Mouse (Mus musculus): ENCODE measurements at regions not wholly inside any gene's neighbourhood (a gene's known extent, or its start where the extent isn't known, plus 50 kb on each side); places are given as distances from the start of the nearest gene placed in this dataset.
A peak's percentile ranks its signal among the peaks of the same experiment; 100 is the strongest.

DNA sequence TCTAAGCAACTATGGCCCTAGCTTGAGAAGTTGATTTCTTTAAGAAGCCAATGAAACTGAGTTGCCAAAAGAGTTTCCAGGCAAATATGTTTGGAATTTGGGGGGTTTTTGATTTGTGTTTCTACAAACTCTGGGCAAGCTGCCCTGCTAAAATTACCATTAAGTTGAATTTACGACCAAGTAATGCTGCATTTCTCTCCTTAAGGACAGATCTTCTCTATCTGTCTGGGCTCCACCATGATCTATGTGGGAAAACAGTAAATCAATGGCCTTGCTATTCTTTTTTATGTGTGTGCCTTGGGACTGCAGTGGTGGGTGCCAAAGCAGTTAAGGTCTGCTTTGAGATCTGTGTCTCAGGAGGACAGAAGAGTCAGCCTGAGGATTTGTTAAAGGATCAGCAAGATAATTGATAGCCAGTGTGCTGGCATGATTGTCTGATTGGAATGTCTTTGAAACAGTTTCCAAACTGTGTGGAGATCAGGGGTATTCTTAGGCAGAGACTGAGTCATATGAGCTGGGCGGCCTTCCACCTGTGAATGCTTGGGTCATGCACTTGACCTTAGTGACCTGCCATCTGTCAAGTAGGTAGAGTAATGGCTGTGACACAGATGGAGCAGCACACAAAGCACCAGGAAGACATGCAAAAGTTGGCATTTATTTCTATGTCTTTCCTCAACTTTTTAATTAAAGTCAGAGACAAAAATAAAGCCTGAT, 91.1 kb upstream of the Pmch start:
- H3K9me3 ChIP-seq, result no peaks in the 10 kb centered on the region
- ATAC-seq (ENCODE audit: insufficient read depth, low FRiP score, low read depth), result no peak
- H3K4me1 ChIP-seq, result no peaks in the 10 kb centered on the region
- H3K9ac ChIP-seq, result no peak overlapping the region
- no peaks in the 10 kb centered on the region for H3K27me3 ChIP-seq (replicated peaks)
- H3K27ac ChIP-seq, result no peak overlapping the region
- no peak overlapping the region for H3K4me3 ChIP-seq (replicated peaks)
- H3K36me3 ChIP-seq, result no peaks in the 10 kb centered on the region
- no peak overlapping the region for H3K4me2 ChIP-seq
- 49% methylated on average over 2 of the region's 2 CpGs for WGBS

DNA sequence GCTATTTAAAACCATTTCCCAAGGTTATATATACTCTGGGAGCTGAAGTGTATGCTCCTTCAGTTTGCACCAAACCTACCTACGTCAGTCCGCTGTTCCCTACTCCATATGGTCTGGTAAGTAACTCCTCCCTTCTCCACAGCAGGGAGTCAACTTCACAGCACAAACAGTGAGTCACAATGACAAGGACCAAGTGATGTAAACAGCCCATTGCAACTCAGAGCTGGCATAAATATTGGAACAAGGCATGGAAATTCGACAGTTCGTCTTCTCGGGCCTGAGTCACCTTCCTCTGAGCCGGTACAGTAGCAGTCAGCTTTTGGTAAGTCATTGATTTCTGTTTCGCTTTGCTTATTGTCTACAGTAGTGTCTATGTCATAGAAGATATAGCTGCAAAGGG, 82.2 kb upstream of the Pmch start:
- H3K4me3 ChIP-seq (replicated peaks), result no peak overlapping the region
- no peaks in the 10 kb centered on the region for H3K27me3 ChIP-seq (replicated peaks)
- no peaks in the 10 kb centered on the region for H3K4me1 ChIP-seq
- no peak overlapping the region for H3K27ac ChIP-seq
- WGBS, result 91% methylated on average over 7 of the region's 7 CpGs
- no peaks in the 10 kb centered on the region for H3K36me3 ChIP-seq
- no peak overlapping the region for H3K9ac ChIP-seq
- no peak overlapping the region for H3K4me2 ChIP-seq
- no peaks in the 10 kb centered on the region for H3K9me3 ChIP-seq
- no peak for ATAC-seq (ENCODE audit: insufficient read depth, low FRiP score, low read depth)

DNA sequence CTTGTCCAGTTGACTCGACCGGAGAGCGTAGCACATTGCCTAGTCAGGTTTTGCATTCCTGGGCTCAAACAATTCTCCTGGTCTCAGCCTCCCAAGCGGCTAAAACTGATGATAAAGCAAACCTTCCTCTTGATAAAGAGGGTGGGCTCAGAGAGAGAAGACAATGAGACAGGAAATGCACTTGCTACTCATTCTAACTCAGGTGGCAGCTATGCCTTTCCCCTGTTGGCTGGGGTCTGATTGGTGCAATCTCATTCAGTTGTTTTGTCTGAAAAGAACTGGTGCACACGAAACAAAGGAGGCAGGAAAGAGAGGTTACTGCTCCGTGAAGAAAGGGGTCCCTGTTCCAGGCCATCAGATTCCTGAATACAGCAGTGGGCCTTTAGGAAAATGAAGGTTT, 80.0 kb upstream of the Pmch start:
- no peak overlapping the region for H3K27ac ChIP-seq
- H3K9me3 ChIP-seq, result no peaks in the 10 kb centered on the region
- H3K9ac ChIP-seq, result no peak overlapping the region
- no peak for ATAC-seq (ENCODE audit: insufficient read depth, low FRiP score, low read depth)
- H3K36me3 ChIP-seq, result no peaks in the 10 kb centered on the region
- WGBS, result 84% methylated on average over 6 of the region's 6 CpGs
- no peaks in the 10 kb centered on the region for H3K27me3 ChIP-seq (replicated peaks)
- H3K4me3 ChIP-seq (replicated peaks), result no peak overlapping the region
- no peak overlapping the region for H3K4me2 ChIP-seq
- no peaks in the 10 kb centered on the region for H3K4me1 ChIP-seq

DNA sequence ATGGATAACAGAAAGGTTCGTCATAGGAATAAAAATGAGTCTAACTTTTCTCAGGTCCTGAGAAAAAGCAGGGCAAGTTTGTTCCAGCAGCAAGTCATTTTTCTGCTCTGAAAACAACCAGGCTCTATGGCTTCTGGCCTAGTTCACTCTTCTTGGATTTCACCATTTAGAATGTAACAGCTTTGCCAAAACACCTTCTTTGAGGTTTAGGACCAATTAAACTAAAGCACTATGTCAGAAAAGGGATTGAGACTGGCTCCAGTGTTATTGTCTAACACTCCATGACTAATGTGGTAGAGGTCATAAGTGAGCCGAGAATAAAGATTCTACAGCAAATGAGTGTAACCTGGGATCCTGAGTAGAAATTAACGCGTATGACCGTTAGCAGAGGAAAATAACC, 58.9 kb upstream of the Pmch start:
- H3K27ac ChIP-seq, result 0 out of 2 replicates have a peak overlapping the region, but pooled peaks have one; percentile 21
- H3K4me3 ChIP-seq (replicated peaks), result no peak overlapping the region
- 47% methylated on average over 5 of the region's 5 CpGs for WGBS
- ATAC-seq (ENCODE audit: insufficient read depth, low FRiP score, low read depth), result no peak
- H3K4me2 ChIP-seq, result no peak overlapping the region
- no peak overlapping the region for H3K9ac ChIP-seq
- no peaks in the 10 kb centered on the region for H3K36me3 ChIP-seq
- H3K4me1 ChIP-seq, result no peaks in the 10 kb centered on the region
- H3K9me3 ChIP-seq, result no peaks in the 10 kb centered on the region
- H3K27me3 ChIP-seq (replicated peaks), result no peaks in the 10 kb centered on the region

Data from stomach, embryonic 15.5 days (tissue).